Mouse (Mus musculus): ENCODE results near the gene Prox2. TPM values are rescaled to one million over a fixed set of nuclear protein-coding genes. Genes with fewer than 3 reads are reported as not detected.

Gene Prox2
- 38.3 and 42.1 TPM in 2 replicates for polyA plus RNA-seq (2012; rRNA removed)

DNA sequence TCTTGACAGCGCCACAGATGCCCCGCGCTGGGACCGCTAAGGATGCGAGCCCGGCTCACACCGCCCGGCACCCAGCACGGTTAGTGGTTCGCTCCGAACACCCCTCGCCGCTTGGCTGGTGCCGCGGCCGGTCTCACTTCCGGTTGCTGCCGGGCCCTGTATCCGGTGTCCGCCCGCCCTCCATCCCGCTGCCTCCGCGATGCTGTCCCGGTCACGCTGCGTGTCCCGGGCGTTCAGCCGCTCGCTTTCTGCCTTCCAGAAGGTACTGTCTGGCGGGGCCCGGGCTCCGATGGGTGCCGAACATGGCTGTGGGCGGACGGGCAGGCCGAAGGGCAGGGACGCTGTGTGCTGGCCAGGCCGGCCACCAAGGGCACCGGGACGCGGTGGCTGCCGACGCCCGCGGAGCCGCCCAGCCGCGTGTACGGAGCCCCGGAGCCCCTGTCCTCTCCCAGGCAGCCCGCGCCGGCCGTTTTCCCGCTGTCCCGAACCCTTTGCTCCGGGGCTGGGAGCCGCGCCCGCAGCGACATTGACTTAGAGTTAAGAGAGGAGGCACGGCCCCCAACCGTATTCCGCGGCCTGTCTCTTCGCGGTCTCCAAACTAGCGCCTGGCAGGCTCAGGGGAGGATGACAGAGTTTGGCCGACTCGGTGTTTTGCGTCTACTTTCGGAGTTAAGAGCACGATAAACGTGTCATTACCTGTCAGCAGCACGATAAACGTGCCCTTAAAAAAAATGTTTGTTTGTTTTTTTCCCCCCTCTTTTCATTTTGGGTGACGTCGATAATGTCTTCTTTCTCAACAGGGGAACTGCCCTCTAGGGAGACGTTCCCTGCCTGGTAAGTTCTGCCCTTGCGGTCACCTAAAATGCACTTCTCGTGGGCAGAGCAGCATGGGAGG lies at the start of gene Prox2, which contains the start of gene Dlst:
Prox2 (minus strand) TSS at position 62 of the 895 bp plus-strand sequence.
Dlst (plus strand) TSS at position 136 of the 895 bp plus-strand sequence.
- Histone ChIP-seq H3K27ac (ENCODE audit: control insufficient read depth, insufficient read depth, low read depth, low read length) (peak within 1 kb of the TSS; percentile 74), H3K4me1 (ENCODE audit: control insufficient read depth, insufficient read depth, low read length) (peaks cover 17% of the 10 kb centered on the region)
- TF ChIP-seq POLR2A (IDR thresholded peaks at IDR 0.05; ENCODE audit: control insufficient read depth, low read depth, low read length), result peak; percentile 67
- no peak for TF ChIP-seq CTCF (IDR thresholded peaks at IDR 0.05; ENCODE audit: control insufficient read depth, insufficient read depth, insufficient replicate concordance, low read depth, low read length)

DNA sequence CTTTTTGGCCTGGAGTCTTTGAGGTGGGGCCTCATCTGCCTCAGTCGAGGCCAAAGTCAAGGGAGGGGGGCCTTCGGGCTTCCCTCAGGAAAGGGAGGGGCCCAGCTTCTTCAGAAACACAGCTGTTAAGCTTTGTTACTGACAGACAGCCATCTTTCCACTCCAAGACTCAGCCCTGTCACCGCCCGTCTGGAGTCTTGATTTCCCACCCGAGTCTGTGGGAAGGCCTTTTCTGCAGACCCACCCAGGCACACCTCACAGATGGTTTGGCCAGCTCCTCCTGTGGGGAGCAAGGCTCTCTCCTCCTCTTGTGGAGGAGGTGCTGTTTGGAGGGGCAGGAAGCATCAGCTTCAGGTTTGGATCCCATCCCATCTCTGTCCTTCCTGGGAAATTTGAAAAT lies 49.0 kb upstream of the Prox2 start:
- H3K36me3 ChIP-seq (ENCODE audit: control insufficient read depth, insufficient read depth, low read length), result no peaks in the 10 kb centered on the region
- H3K4me1 ChIP-seq (ENCODE audit: control insufficient read depth, insufficient read depth, low read length), result peaks cover 2% of the 10 kb centered on the region; the same call in 1 of the 2 replicates
- no peak overlapping the region for H3K4me3 ChIP-seq (ENCODE audit: control insufficient read depth, low read depth, low read length)
- no peaks in the 10 kb centered on the region for H3K27me3 ChIP-seq (ENCODE audit: control insufficient read depth, insufficient read depth, low read length)
- no peak overlapping the region for H3K27ac ChIP-seq (ENCODE audit: control insufficient read depth, insufficient read depth, low read depth, low read length)
- no peak for TF ChIP-seq POLR2A (IDR thresholded peaks at IDR 0.05; ENCODE audit: control insufficient read depth, low read depth, low read length)

More for the DNA sequence above, at the start of gene Prox2, which contains the start of gene Dlst:
- Histone ChIP-seq H3K27me3 (ENCODE audit: control insufficient read depth, insufficient read depth, low read length) (no peaks in the 10 kb centered on the region), H3K36me3 (ENCODE audit: control insufficient read depth, insufficient read depth, low read length) (no peaks in the 10 kb centered on the region; the same call in 1 of the 2 replicates), H3K4me3 (ENCODE audit: control insufficient read depth, low read depth, low read length) (peak within 1 kb of the TSS; percentile 94)

DNA sequence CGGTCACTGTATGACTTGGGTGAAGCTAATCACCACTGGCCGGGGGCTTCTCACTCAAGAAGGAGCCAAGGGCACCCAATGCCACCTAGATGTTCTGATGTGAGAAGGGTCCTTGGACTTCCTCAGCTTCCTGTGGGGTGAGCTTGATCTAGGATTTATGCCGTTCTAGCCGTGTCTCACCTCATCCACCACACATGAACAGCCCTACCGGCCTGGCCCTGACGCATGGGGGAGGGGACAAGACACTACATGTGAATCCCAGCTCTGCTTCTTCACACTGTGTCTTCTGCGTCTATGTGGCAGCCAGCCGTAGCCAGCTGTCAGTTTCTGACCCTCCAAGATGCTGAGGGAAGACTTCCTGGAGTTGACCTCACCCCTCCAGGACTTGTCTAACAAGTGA lies 48.2 kb upstream of the Prox2 start:
- Histone ChIP-seq H3K4me3 (ENCODE audit: control insufficient read depth, low read depth, low read length) (no peak overlapping the region), H3K4me1 (ENCODE audit: control insufficient read depth, insufficient read depth, low read length) (peaks cover 2% of the 10 kb centered on the region; the same call in 1 of the 2 replicates), H3K36me3 (ENCODE audit: control insufficient read depth, insufficient read depth, low read length) (no peaks in the 10 kb centered on the region), H3K27me3 (ENCODE audit: control insufficient read depth, insufficient read depth, low read length) (no peaks in the 10 kb centered on the region), H3K27ac (ENCODE audit: control insufficient read depth, insufficient read depth, low read depth, low read length) (no peak overlapping the region)
- TF ChIP-seq POLR2A (IDR thresholded peaks at IDR 0.05; ENCODE audit: control insufficient read depth, low read depth, low read length) (no peak), CTCF (IDR thresholded peaks at IDR 0.05; ENCODE audit: control insufficient read depth, insufficient read depth, insufficient replicate concordance, low read depth, low read length) (no peak)

DNA sequence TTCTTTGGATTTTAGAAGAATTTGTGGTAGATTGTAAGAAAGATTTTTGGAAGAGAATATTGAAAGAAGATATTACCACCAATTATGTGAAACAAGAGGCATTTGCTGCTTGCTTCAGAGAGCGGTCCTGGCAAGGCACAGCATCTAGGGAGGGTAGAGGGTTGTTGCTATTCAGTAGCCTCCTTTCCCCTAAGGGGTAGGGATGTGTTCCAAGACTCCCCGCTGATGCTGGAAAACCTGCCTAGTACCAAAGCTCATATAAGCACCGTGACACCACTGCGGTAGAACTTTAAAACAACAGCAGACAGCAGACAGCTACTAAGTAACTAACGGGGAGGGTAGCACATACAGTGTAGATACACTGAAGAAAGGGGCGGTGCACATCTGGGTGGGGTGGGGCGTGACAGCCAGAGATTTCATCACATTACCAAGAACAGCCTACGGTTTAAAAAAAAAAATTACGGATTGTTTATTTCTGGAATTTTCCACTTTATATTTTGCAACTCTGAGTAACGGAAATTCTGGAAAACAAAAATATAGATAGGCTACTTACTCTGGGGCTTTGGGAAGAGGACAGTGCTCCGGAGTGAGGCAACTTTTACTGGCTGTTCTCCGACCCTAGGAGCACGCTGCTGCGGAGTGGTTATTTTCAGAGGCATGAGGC lies 47.4 kb upstream of the Prox2 start:
- TF ChIP-seq CTCF (IDR thresholded peaks at IDR 0.05; ENCODE audit: control insufficient read depth, insufficient read depth, insufficient replicate concordance, low read depth, low read length) (no peak), POLR2A (IDR thresholded peaks at IDR 0.05; ENCODE audit: control insufficient read depth, low read depth, low read length) (no peak)
- H3K27ac ChIP-seq (ENCODE audit: control insufficient read depth, insufficient read depth, low read depth, low read length), result no peak overlapping the region
- no peak overlapping the region for H3K4me3 ChIP-seq (ENCODE audit: control insufficient read depth, low read depth, low read length)
- no peaks in the 10 kb centered on the region for H3K36me3 ChIP-seq (ENCODE audit: control insufficient read depth, insufficient read depth, low read length)
- peaks cover 2% of the 10 kb centered on the region; the same call in 1 of the 2 replicates for H3K4me1 ChIP-seq (ENCODE audit: control insufficient read depth, insufficient read depth, low read length)
- H3K27me3 ChIP-seq (ENCODE audit: control insufficient read depth, insufficient read depth, low read length), result no peaks in the 10 kb centered on the region

DNA sequence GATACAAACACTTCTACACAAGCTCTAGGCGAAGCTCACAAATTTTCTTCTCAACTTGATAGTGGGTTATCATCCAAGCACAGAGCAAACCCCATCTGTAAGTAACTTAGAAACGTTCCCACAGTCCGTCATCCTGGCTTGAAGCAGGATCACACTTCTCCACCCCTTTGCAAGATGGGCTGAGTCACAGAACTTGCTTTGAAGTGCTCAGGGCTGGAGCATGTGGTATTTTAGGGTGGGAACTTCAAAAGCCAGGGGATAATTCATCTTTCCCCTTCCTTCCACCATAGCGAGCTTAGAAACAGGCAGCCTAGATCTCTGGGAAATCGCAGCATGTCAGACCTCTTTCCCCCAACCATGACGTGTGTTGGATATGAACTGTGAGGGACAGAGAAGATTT lies 45.8 kb upstream of the Prox2 start:
- no peak overlapping the region for H3K4me3 ChIP-seq (ENCODE audit: control insufficient read depth, low read depth, low read length)
- no peak overlapping the region for H3K27ac ChIP-seq (ENCODE audit: control insufficient read depth, insufficient read depth, low read depth, low read length)
- H3K27me3 ChIP-seq (ENCODE audit: control insufficient read depth, insufficient read depth, low read length), result no peaks in the 10 kb centered on the region
- no peak for TF ChIP-seq POLR2A (IDR thresholded peaks at IDR 0.05; ENCODE audit: control insufficient read depth, low read depth, low read length)
- no peak for TF ChIP-seq CTCF (IDR thresholded peaks at IDR 0.05; ENCODE audit: control insufficient read depth, insufficient read depth, insufficient replicate concordance, low read depth, low read length)
- no peaks in the 10 kb centered on the region for H3K36me3 ChIP-seq (ENCODE audit: control insufficient read depth, insufficient read depth, low read length)
- H3K4me1 ChIP-seq (ENCODE audit: control insufficient read depth, insufficient read depth, low read length), result peaks cover 2% of the 10 kb centered on the region

DNA sequence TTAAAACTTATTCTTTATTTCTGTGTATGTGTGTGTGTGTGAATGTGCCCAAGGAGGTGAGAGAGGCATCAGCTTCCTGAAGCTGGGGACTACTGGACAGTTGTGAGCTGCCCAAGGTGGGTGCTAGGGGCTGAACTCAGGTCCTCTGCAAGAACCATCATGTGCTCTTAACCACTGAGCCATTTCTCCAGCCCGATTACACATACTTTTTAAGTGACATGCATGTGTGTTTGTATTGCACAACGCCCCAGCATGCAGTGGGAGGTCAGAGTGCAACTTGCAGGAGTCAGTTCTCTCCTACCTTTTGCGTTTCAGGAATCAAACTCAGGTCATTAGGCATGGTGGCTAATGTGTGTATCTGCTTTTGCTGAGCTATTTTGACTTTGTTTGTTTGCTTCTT lies 42.5 kb upstream of the Prox2 start:
- H3K4me1 ChIP-seq (ENCODE audit: control insufficient read depth, insufficient read depth, low read length), result peaks cover 13% of the 10 kb centered on the region
- H3K4me3 ChIP-seq (ENCODE audit: control insufficient read depth, low read depth, low read length), result no peak overlapping the region
- no peaks in the 10 kb centered on the region for H3K36me3 ChIP-seq (ENCODE audit: control insufficient read depth, insufficient read depth, low read length)
- no peak overlapping the region for H3K27ac ChIP-seq (ENCODE audit: control insufficient read depth, insufficient read depth, low read depth, low read length)
- TF ChIP-seq CTCF (IDR thresholded peaks at IDR 0.05; ENCODE audit: control insufficient read depth, insufficient read depth, insufficient replicate concordance, low read depth, low read length) (no peak), POLR2A (IDR thresholded peaks at IDR 0.05; ENCODE audit: control insufficient read depth, low read depth, low read length) (no peak)
- H3K27me3 ChIP-seq (ENCODE audit: control insufficient read depth, insufficient read depth, low read length), result no peaks in the 10 kb centered on the region

Measured in testis, adult 2 months (tissue).